Mouse (Mus musculus): ENCODE data around the gene Borcs8.
A peak's percentile ranks its signal among the peaks of the same experiment; 100 is the strongest.

Borcs8 gene

DNA sequence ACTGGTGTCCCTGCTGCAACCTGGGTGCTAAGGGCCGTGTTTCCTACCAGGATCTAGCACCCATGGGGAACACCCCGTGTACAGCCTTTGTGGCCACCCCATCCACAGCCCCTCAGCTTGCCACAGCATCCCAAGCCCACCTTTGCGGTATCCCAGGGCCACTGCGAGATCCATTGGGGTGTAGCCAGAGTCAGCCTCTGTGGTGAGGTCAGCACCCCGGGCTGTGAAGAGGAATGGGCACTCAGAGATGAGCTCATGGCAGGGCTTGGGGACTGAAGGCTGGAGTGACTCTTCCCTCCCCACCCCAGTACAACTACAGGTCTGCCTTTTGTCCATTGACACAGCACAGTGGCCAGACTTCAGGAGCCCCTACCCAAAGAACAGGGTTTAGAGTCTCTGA lies 5.2 kb upstream of the Borcs8 start:
- no peak for DNase-seq (ENCODE audit: low spot score)

DNA sequence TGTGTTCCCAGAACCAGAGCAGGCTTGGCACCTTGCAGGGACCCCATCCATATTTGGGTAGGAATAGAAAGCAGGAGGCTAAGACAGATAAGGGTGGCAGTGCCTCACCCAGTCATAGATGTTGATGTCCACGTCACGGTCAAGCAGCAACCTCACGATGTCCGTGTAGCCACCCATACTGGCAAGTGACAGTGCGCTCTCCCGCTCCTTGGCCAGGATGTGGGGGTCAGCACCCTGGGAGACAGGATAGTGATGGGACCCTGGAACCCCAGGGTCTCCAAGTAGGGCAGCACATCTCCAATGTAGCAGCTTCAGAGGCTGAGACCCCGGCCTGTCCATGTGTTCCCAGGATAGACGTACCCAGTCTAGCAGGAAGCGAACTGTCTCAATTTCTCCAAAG lies 4.4 kb upstream of the Borcs8 start:
- DNase-seq (ENCODE audit: low spot score), result no peak

DNA sequence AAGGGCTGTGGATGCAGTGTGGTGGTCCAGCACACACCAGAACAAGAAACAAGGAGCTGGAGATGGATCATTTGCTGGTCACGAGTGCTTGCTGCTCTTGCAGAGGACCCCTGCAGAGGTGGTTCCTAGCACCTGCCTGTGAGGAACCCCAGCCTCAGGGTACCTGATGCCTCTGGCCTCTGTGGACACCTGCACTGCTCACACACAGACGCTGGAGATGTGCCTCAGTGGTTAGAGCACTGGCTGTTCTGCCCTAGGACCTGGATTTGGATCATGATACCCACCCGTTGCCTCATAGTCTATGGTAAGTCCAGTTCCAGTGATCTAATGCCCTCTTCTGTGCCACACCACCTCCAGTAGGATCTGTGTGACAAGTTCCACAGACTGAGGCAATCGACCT lies 2.7 kb upstream of the Borcs8 start:
- DNase-seq (ENCODE audit: low spot score), result no peak

DNA sequence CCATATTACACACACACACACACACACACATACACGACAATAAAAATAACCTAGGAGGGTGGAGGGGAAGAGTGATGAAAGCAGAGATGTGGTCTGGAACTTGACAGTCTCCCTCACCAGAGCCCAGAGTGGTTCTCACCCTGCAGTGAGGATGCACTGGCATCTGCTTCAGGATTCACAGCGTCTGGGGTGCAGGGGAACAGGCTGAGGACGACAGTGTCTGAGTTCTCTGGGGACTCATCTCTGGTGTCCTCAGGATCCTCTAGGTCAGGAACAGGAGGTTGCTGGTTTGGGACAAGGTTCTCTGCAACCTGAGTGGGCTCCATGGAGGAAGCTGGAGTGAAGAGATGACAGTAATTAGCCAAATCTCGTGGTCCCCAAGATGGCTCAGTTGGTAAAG lies 1.4 kb upstream of the Borcs8 start:
- no peak for DNase-seq (ENCODE audit: low spot score)

DNA sequence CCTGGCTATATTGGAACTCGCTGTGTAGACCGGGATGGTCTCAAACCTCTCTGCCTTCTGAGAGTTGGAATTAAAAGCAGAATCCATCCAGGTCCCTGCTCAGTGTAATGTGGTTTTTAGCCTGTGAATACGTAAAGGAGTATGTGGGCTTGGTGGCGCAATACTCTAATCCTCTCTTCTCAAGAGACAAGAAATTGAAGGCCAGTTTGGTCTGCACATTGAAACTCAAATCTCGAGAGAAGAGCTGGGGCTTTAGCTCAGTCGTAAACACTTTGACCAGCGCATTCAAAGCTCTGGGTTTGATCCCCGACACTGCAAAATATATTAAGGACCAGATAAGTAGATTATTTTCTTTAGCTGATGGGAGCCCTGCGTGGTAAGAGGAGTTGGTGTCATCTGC lies 682 bp downstream of the Borcs8 start:
- no peak for DNase-seq (ENCODE audit: low spot score)

DNA sequence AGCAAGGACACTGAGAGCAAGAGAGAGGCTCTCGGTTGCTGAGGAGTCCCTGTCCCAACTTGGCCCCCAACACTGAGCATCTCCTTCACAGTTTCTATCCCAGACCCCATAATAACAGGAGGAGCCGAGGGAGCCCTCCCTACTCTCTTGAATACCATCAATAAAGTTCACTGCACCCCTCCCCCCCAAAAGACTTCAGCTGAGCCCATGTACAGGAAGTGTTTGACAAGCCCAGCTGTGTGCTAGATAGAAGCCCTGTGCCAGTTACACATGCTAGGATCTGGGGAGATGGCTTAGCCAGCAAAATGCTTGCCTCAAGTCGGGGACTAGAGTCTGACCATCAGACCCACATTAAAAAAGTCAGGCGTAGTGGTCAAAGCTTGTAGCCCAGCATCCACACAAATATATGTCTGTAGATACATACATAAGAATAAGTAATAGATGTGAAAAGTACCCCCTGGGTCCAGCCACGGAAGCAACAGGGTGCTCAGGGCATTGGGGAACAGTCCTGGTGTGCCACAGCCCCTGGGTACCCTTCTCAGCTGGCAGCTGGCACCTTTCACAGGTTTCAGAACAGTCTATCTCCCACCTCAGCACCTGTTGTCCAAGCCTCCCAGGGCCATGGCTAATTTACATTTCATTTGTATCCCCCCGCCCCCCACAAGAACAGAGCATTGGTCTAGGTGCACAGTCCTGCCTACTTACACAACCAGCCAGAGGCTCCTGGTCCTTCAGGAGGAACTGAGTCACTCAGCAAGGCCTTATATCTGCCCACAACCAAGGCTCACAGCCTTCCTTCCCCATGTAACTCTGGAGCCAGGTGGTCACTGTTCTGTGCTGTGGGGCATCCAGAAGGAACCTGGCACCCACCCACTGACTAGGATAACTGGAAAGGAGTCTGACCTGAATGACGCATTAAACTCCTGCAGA lies 8.6 kb downstream of the Borcs8 start:
- DNase-seq (ENCODE audit: low spot score), result no peak

DNA sequence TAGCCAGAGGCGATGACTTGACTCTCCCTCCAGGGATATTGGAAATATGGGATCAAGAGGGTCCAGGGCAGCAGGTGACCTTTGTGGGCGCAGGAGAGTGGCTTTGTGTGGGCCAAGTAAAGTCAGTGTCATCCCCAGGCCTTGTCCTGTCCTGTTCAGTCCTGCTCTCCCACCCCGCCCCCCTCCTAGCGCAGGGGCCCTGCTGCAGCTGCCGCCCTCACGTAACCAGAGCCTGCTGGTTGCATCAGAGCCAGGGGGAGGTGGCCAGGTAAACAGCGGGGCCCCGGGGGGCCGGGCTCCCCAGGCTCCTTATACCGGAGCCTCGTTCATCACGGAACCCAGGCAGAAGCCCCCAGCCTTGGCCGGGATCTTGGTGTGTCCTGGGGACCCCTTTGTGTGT lies 10.9 kb downstream of the Borcs8 start:
- no peak for DNase-seq (ENCODE audit: low spot score)

DNA sequence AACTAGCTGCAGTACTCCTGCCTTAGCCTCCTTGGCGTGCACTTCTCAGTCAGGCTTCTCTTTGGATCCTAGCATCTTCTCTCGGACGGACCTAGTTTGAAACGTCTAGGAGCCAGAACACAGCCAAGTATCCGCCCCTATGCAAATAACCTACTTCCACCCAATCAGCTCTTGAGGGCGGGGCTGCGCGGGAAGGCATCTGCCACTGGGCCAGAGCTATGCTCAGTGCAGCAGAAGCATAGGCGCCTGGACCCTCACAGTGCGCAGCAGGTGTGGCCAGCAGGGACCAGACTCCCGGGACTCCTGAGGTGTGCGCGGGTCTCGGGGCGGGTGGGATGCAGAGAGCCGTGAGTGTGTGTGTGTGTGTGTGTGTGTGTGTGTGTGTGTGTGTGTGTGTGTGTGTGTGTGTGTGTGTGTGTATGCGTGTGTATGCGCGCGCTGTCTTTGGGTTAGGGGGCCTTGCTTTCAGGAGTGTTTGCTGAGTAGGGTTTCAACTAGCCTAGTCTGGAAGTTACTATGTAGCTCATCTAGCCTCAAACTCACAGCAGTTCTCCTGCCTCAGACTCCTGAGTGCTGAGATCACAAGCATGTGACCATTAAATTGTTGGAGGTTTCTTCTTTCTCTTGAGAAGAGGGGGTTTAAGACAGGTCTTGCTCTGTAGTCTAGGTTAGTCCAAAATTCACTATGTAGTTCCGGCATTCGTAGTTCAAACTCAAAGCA lies 13.4 kb downstream of the Borcs8 start:
- DNase-seq (ENCODE audit: low spot score), result peak; percentile 62

DNA sequence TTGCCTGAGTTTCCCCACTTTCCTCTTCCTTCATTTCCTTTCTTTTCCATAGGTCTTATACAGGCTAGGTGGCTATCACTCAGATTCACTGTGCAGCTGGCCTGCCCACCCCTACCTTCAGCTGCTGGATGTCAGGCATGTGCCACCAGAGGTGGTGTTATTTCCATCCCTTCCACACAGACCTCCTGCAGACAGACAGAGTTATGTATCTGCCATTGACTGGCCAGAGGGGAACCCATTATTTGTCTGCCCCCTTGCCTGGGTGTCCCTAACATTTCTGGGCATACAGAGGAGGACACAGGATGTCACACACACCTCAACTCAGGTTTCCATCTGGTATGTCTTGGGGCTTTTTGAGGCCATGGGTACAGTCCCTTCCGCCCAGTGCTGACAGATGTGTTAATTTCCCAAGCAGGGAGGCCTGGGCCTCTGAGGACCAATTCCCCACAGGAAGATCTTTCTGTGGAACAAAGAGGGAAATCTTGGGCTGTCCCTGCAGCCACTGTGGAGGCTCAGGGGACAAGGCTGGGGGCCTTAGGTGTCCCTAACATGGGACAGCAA lies 18.0 kb downstream of the Borcs8 start:
- DNase-seq (ENCODE audit: low spot score), result no peak

DNA sequence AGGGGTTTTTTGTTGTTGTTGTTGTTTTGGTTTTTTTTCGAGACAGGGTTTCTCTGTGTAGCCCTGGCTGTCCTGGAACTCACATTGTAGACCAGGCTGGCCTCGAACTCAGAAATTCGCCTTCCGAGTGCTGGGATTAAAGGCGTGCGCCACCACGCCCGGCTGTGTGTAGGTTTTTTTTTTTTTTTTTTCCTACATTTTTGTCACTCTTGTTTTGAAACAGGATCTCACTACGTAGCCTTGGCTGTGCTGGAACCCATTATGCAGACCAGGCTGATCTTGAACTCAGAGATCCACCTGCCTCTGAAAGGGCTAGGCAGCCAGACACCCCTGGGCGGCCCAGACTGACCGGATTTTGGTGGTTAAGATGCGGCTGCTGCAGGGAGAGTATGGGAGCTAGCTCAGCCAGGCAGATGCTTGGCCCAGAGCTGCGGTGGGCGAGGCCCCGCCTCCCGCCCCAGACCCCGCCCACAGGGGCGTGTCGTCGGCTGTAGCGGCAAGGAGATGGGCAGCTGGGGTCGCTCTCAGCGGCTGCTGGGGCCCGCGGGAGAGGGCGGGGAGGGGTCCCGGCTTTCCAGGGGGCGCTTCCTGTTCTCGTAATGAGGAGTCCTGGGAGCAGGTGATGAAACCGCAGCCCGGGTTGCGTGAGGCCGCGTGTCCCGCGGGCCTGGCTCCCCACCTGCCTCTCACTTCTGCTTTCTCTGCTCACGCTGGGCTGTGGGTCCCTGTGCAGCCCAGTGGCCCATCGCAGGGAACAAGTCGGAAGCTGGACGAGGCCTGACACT lies 19.0 kb downstream of the Borcs8 start:
- peak; percentile 64 for DNase-seq (ENCODE audit: low spot score)

DNA sequence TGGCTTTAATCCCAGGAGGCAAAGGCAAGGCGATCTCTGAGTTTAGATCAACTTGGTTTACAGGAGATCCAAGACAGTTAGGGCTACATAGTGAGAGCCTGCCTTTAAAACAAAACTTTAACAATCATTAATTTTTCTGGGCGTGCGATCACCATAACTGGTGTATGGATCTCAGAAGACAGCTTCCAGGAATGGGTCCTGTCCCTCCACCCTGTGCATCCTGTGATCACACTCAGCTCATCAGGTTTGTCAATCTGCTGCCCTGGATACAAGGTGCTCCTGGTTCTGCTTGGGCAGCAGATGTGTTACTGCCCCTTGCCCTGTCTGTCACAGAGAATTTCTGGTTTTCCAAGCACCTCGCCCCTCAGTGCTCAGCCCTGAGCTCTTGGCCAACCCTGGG lies 19.9 kb downstream of the Borcs8 start:
- DNase-seq (ENCODE audit: low spot score), result no peak

DNA sequence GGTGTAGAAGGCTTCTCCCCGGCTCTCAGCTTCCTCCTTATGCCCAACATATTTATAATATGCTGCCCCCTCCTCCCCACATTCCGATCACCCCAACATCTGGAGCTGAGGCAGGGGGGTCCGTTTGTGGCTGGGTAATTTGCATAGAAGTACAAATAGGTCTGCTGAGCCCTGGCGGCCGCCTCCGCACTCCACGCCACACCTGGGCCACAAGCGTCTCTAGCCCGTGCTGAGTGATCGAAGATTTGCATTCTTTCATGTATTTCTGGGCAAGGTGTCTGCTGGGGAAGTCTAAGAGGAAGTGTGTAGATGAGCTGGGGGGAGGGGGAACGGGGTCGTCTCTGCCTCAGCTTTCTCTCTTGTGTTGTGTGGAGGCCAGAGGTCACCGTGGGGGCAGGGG lies 20.7 kb downstream of the Borcs8 start:
- peak; percentile 34 for DNase-seq (ENCODE audit: low spot score)

DNA sequence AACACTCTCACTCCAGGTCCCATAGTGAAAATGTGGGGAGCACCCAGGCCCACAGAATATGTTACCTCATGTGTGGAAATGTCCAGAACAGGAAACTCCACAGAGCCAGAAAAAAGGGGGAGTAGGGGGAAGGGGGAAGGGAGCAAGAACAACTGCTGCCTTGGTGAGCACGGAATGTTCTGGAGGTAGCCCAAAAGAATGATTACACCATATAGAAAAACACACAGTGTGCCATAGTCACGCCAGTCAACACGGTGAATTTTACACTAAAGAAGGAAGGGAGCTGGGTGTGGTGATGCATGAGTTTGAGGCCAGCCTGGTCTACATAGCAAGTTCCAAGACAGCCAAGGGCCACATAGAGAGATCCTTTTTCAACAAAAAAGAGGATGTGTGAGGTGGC lies 24.0 kb downstream of the Borcs8 start:
- no peak for DNase-seq (ENCODE audit: low spot score)

DNA sequence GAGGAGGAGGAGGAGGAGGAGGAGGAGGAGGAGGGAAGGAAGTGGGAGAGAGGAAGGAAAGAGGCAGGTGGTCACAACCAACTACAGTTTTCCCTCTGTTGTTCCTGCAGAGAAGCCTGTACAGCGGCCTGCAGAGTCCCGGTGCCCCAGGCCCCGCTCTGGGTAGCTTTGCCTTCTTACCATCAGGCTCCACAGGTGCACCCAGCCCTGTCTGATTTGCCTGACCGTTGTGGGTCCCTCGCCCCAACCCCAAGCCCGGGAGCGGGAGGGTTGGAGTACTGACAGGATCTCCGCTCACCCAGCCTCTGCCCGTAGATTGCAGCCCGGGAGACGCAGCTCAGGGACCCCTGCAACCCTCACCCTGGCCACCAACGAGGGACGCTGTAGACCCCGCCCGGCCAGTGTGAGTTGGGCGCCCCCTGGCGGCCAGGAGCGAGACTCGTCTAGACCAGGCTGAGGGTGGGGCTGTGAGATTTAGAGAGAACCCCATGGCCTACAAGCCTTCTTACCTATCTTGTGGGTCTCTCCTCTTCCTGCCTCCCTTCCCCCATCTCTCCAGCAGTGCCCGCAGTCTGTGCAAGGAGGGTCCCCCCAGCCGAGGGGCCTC lies 27.3 kb downstream of the Borcs8 start:
- peak; percentile 59 for DNase-seq (ENCODE audit: low spot score)

DNA sequence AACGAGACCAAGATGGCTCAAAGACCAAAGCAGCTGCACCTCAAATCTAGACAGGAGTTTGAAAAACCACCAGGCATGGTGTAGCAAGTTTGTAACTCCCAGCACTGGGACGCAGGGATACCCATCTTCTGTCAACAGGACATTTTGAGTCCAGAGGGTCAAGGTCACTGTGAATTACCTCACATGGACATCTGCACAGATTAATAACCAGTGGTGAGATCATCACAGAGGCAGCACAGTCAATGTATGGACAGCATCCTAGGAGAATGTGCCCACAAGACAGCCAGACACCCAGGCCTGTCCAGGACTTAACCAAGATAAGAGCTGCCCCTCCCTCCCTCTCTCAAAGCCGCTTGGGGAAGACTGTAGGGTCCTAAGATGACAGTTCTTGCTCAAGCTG lies 30.8 kb downstream of the Borcs8 start:
- no peak for DNase-seq (ENCODE audit: low spot score)

DNA sequence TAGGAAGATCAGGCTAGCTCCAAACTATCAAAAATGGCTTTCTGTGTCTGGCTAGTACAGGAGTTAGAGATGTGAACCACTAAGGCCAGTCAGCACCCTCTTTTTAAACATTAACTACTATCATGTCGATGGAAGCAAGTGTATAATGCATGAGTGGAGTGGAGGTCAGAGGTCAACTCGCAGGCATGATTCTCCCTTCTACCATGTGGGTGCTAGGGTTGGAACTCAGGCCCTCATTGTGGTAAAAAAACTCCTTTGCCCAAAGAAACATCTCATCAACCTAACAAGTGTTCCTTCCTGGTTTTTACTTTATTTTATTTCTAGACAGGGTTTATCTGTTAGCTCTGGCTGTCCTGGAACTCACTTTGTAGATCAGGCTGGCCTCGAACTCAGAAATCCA lies 31.4 kb downstream of the Borcs8 start:
- DNase-seq (ENCODE audit: low spot score), result no peak

DNA sequence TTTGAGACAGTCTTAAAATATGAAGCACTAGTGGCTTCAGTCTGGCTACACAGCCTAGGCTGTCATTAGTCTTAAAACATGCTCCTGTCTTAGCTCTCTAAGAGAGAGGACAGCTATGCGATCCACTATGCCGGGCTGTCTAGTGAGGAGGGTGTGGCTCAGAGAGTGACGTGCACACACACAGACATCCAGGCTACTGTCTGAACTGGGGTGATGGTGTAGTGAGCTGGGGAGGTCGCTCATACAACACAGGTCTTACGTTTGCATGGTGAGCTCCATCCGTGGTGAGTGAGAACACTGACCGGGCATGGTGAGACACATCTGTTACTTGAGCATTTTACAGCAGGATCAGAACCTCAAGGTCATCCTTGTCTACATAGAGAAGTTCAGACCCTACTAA lies 31.9 kb downstream of the Borcs8 start:
- no peak for DNase-seq (ENCODE audit: low spot score)

DNA sequence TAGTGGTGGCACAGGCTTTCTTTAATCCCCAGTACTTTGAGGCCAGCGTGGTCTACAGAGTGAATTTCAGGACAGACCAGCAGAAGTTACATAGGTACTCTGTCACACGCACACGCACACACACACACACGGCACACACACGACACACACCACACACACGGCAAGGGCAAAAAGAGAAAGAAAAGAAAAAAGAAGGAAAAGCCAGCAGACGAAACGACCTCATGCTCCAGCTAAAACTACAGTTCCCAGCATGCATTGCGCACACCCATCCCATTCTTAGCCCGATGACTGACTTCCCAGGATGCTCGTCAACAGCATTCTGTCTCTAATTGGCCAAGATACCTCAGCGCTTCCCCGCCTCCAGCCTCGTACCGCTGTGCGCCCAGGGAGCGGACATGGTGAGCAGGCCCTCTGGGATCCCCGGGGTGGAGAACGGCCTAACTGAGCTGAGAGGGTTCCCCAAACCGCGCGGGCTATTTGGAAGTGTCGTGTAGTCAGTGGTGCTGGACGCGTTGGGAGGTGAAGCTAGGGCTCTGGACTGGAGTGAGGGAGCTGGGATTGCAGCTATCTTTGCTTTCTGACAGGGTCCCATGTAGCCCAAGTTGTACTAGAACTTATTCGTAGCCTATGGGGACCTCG lies 32.9 kb downstream of the Borcs8 start, which contains the start of gene Tmem161a:
Gene Tmem161a, plus strand, starts transcription at position 314 of the 639 bp plus-strand sequence.
- peak; percentile 81 for DNase-seq (ENCODE audit: low spot score)

DNA sequence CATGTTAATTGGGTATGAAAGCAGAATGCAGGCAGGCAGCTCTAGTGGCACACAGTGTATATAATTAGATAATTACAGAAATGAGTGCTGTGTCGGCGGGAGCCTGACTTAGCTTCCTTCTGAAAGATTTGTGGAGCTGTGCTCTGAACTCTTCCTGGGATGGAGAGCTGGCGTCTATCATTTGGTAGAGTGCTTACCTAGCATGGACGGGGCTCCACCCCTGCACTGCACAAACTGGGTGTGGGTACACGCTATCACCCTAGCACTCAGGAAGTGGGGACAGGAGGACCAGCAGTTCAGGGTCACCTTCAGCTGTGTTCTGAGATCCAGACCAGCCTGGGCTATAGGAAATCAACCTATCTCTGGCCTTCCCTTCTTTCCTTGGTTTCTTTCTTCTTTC lies 34.0 kb downstream of the Borcs8 start:
- DNase-seq (ENCODE audit: low spot score), result no peak

DNA sequence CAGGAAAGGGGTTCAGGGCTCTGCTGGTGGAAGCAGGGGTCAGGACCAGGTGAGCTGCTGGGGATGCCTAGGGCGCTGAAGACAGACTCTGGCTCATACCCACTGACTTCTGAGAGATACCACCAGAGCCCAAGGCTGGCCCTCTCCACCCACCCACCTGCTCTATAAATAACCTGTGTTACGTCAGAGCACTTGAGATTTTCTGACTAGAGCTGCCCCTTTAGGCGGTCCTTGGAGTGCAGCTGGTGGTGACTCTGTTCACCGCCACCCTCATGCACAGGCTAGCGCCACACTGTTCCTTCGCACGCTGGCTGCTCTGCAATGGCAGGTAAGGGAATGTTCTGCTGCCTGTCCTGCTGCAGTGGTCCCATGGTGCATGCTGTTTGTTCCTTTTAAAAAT lies 34.8 kb downstream of the Borcs8 start:
- DNase-seq (ENCODE audit: low spot score), result no peak

DNA sequence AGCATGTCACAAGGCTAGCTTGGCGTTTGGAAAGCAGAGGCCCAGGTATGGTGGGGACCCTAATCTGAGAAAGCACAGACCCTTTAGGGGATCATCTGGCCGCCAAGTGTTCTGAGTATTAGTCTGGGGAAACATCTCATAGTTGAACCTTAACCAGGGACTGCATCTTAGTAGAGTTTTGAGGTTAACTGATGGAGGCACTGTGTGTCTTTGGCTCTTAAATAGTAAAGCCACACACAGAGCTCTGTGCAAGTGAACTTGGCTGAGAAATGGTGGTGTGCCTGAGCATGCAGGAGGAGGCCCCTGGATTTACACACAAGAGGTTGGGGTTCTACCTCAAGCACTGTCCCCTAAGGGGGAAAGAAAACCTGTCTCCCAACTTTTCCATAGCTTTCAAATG lies 38.9 kb downstream of the Borcs8 start:
- DNase-seq (ENCODE audit: low spot score), result no peak

All from spleen, adult 12 weeks (tissue).